Mouse (Mus musculus): ENCODE data around the gene Hmg20b. TPM values are rescaled to one million over a fixed set of nuclear protein-coding genes. Genes with fewer than 3 reads are reported as not detected.

Hmg20b gene
- polyA plus RNA-seq, 1 experiment from 2014 or later, result 36.5 TPM

GRCm38 (mm10) chr10:81327959-81328358 is 22.3 kb downstream of the Hmg20b start:
- Histone ChIP-seq H3K9ac (replicated peaks; ENCODE audit: low read length) (no peak overlapping the region), H3K4me3 (replicated peaks; ENCODE audit: low read depth, low read length) (no peak overlapping the region)

GRCm38 (mm10) chr10:81326858-81327257 is 23.4 kb downstream of the Hmg20b start:
- H3K4me3 ChIP-seq (replicated peaks; ENCODE audit: low read depth, low read length), result no peak overlapping the region
- H3K9ac ChIP-seq (replicated peaks; ENCODE audit: low read length), result no peak overlapping the region
- H3K27me3 ChIP-seq (ENCODE audit: control insufficient read depth, insufficient read depth, low read length), result no peaks in the 10 kb centered on the region
- no peak overlapping the region for H3K27ac ChIP-seq (replicated peaks; ENCODE audit: low read depth, low read length)
- H3K4me2 ChIP-seq (ENCODE audit: low read length), result no peak overlapping the region
- H3K9me3 ChIP-seq (ENCODE audit: control insufficient read depth, low read length), result no peaks in the 10 kb centered on the region
- ATAC-seq (ENCODE audit: low FRiP score, low TSS enrichment) (no peak), DNase-seq (no peak)
- H3K4me1 ChIP-seq (ENCODE audit: control insufficient read depth, insufficient read depth, low read length), result peaks cover 3% of the 10 kb centered on the region
- peaks cover 58% of the 10 kb centered on the region for H3K36me3 ChIP-seq (ENCODE audit: control insufficient read depth, insufficient read depth, low read length)
- 80% methylated on average over 6 of the region's 6 CpGs for WGBS

More at GRCm38 (mm10) chr10:81327959-81328358, 22.3 kb downstream of the Hmg20b start:
- ATAC-seq (ENCODE audit: low FRiP score, low TSS enrichment) (no peak), DNase-seq (no peak)
- 62% methylated on average over 2 of the region's 2 CpGs for WGBS
- H3K36me3 ChIP-seq (ENCODE audit: control insufficient read depth, insufficient read depth, low read length), result peaks cover 52% of the 10 kb centered on the region
- H3K4me2 ChIP-seq (ENCODE audit: low read length), result no peak overlapping the region
- H3K9me3 ChIP-seq (ENCODE audit: control insufficient read depth, low read length), result no peaks in the 10 kb centered on the region
- H3K27me3 ChIP-seq (ENCODE audit: control insufficient read depth, insufficient read depth, low read length), result peaks cover 4% of the 10 kb centered on the region; the same call in 1 of the 2 replicates
- no peaks in the 10 kb centered on the region for H3K4me1 ChIP-seq (ENCODE audit: control insufficient read depth, insufficient read depth, low read length)
- no peak overlapping the region for H3K27ac ChIP-seq (replicated peaks; ENCODE audit: low read depth, low read length)

- Histone ChIP-seq H3K4me3 (replicated peaks; ENCODE audit: low read depth, low read length) (no peak overlapping the region), H3K9ac (replicated peaks; ENCODE audit: low read length) (no peak overlapping the region), H3K9me3 (ENCODE audit: control insufficient read depth, low read length) (no peaks in the 10 kb centered on the region), H3K36me3 (ENCODE audit: control insufficient read depth, insufficient read depth, low read length) (peaks cover 58% of the 10 kb centered on the region), H3K27me3 (ENCODE audit: control insufficient read depth, insufficient read depth, low read length) (no peaks in the 10 kb centered on the region), H3K4me2 (ENCODE audit: low read length) (no peak overlapping the region), H3K27ac (replicated peaks; ENCODE audit: low read depth, low read length) (no peak overlapping the region), H3K4me1 (ENCODE audit: control insufficient read depth, insufficient read depth, low read length) (peaks cover 8% of the 10 kb centered on the region)
- WGBS, result 96% methylated on average over 18 of the region's 18 CpGs
- ATAC-seq (ENCODE audit: low FRiP score, low TSS enrichment), result no peak
- no peak for DNase-seq
Measured at GRCm38 (mm10) chr10:81325781-81326180, 24.5 kb downstream of the Hmg20b start.

- Histone ChIP-seq H3K9ac (replicated peaks; ENCODE audit: low read length) (no peak overlapping the region), H3K36me3 (ENCODE audit: control insufficient read depth, insufficient read depth, low read length) (peaks cover 58% of the 10 kb centered on the region), H3K4me2 (ENCODE audit: low read length) (no peak overlapping the region), H3K4me1 (ENCODE audit: control insufficient read depth, insufficient read depth, low read length) (peaks cover 8% of the 10 kb centered on the region), H3K27ac (replicated peaks; ENCODE audit: low read depth, low read length) (no peak overlapping the region), H3K27me3 (ENCODE audit: control insufficient read depth, insufficient read depth, low read length) (no peaks in the 10 kb centered on the region), H3K4me3 (replicated peaks; ENCODE audit: low read depth, low read length) (no peak overlapping the region), H3K9me3 (ENCODE audit: control insufficient read depth, low read length) (no peaks in the 10 kb centered on the region)
- no peak for DNase-seq
- no peak for ATAC-seq (ENCODE audit: low FRiP score, low TSS enrichment)
- WGBS, result 94% methylated on average over 21 of the region's 21 CpGs
Measured at GRCm38 (mm10) chr10:81325176-81325575, 25.1 kb downstream of the Hmg20b start.

- no peak overlapping the region for H3K4me3 ChIP-seq (replicated peaks; ENCODE audit: low read depth, low read length)
- peaks cover 15% of the 10 kb centered on the region for H3K4me1 ChIP-seq (ENCODE audit: control insufficient read depth, insufficient read depth, low read length)
- H3K4me2 ChIP-seq (ENCODE audit: low read length), result no peak overlapping the region
- H3K9ac ChIP-seq (replicated peaks; ENCODE audit: low read length), result no peak overlapping the region
- ATAC-seq (ENCODE audit: low FRiP score, low TSS enrichment) (no peak), DNase-seq (no peak)
- H3K36me3 ChIP-seq (ENCODE audit: control insufficient read depth, insufficient read depth, low read length), result peaks cover 58% of the 10 kb centered on the region
- 94% methylated on average over 18 of the region's 18 CpGs for WGBS
- H3K27ac ChIP-seq (replicated peaks; ENCODE audit: low read depth, low read length), result no peak overlapping the region
- no peaks in the 10 kb centered on the region for H3K27me3 ChIP-seq (ENCODE audit: control insufficient read depth, insufficient read depth, low read length)
- no peaks in the 10 kb centered on the region for H3K9me3 ChIP-seq (ENCODE audit: control insufficient read depth, low read length)
Measured at GRCm38 (mm10) chr10:81323791-81324530, 26.3 kb downstream of the Hmg20b start.

GRCm38 (mm10) chr10:81323141-81323775 is 27.0 kb downstream of the Hmg20b start:
- WGBS, result 92% methylated on average over 23 of the region's 23 CpGs

GRCm38 (mm10) chr10:81322444-81322843 is 27.8 kb downstream of the Hmg20b start:
- no peaks in the 10 kb centered on the region for H3K9me3 ChIP-seq (ENCODE audit: control insufficient read depth, low read length)
- H3K4me1 ChIP-seq (ENCODE audit: control insufficient read depth, insufficient read depth, low read length), result peaks cover 15% of the 10 kb centered on the region
- H3K4me3 ChIP-seq (replicated peaks; ENCODE audit: low read depth, low read length), result peak overlapping the region; percentile 93; the same call in 1 of the 2 replicates
- DNase-seq, result no peak
- ATAC-seq (ENCODE audit: low FRiP score, low TSS enrichment), result no peak
- 93% methylated on average over 27 of the region's 27 CpGs for WGBS
- no peaks in the 10 kb centered on the region for H3K27me3 ChIP-seq (ENCODE audit: control insufficient read depth, insufficient read depth, low read length)
- H3K9ac ChIP-seq (replicated peaks; ENCODE audit: low read length), result no peak overlapping the region
- H3K36me3 ChIP-seq (ENCODE audit: control insufficient read depth, insufficient read depth, low read length), result peaks cover 61% of the 10 kb centered on the region
- no peak overlapping the region for H3K4me2 ChIP-seq (ENCODE audit: low read length)
- no peak overlapping the region for H3K27ac ChIP-seq (replicated peaks; ENCODE audit: low read depth, low read length)

More at GRCm38 (mm10) chr10:81323141-81323775, 27.0 kb downstream of the Hmg20b start:
- H3K4me1 ChIP-seq (ENCODE audit: control insufficient read depth, insufficient read depth, low read length), result peaks cover 15% of the 10 kb centered on the region
- no peak overlapping the region for H3K27ac ChIP-seq (replicated peaks; ENCODE audit: low read depth, low read length)
- ATAC-seq (ENCODE audit: low FRiP score, low TSS enrichment), result no peak
- no peaks in the 10 kb centered on the region for H3K27me3 ChIP-seq (ENCODE audit: control insufficient read depth, insufficient read depth, low read length)
- H3K9me3 ChIP-seq (ENCODE audit: control insufficient read depth, low read length), result no peaks in the 10 kb centered on the region
- no peak overlapping the region for H3K9ac ChIP-seq (replicated peaks; ENCODE audit: low read length)
- DNase-seq, result no peak
- H3K4me3 ChIP-seq (replicated peaks; ENCODE audit: low read depth, low read length), result no peak overlapping the region
- peaks cover 60% of the 10 kb centered on the region for H3K36me3 ChIP-seq (ENCODE audit: control insufficient read depth, insufficient read depth, low read length)
- no peak overlapping the region for H3K4me2 ChIP-seq (ENCODE audit: low read length)

GRCm38 (mm10) chr10:81321436-81321835 is 28.8 kb downstream of the Hmg20b start:
- H3K27ac ChIP-seq (replicated peaks; ENCODE audit: low read depth, low read length), result peak overlapping the region; percentile 94
- H3K4me2 ChIP-seq (ENCODE audit: low read length), result peak overlapping the region; percentile 79
- no peaks in the 10 kb centered on the region for H3K9me3 ChIP-seq (ENCODE audit: control insufficient read depth, low read length)
- peak overlapping the region; percentile 76 for H3K9ac ChIP-seq (replicated peaks; ENCODE audit: low read length)
- peak overlapping the region; percentile 93 for H3K4me3 ChIP-seq (replicated peaks; ENCODE audit: low read depth, low read length)
- no peaks in the 10 kb centered on the region for H3K27me3 ChIP-seq (ENCODE audit: control insufficient read depth, insufficient read depth, low read length)
- ATAC-seq (ENCODE audit: low FRiP score, low TSS enrichment), result 0 out of 2 replicates have a peak, but pooled peaks have one; percentile 0
- WGBS, result 4% methylated on average over 20 of the region's 20 CpGs
- DNase-seq, result no peak
- H3K36me3 ChIP-seq (ENCODE audit: control insufficient read depth, insufficient read depth, low read length), result peaks cover 62% of the 10 kb centered on the region
- H3K4me1 ChIP-seq (ENCODE audit: control insufficient read depth, insufficient read depth, low read length), result peaks cover 15% of the 10 kb centered on the region
